Mouse (Mus musculus): ENCODE measurements around the gene Ctc1.

The Ctc1 gene

DNA sequence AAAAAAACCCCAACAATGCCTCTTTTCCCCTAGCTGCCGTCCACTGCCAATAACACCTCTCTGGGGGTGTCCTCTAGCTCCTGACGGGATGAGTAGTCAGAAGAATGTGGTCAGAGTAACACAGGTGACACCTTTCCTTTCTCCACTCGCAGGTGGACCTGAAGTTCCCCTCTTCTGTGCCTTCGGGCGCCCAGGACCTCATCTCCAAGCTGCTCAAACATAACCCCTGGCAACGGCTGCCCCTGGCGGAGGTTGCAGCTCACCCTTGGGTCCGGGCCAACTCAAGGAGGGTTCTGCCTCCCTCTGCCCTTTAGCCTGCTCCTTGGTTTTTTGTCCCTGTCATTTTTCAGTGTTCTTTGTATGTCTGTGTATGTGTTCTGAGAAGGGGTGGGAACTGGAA lies 35.0 kb downstream of the Ctc1 start:
- no peak for DNase-seq (ENCODE audit: low read depth)

DNA sequence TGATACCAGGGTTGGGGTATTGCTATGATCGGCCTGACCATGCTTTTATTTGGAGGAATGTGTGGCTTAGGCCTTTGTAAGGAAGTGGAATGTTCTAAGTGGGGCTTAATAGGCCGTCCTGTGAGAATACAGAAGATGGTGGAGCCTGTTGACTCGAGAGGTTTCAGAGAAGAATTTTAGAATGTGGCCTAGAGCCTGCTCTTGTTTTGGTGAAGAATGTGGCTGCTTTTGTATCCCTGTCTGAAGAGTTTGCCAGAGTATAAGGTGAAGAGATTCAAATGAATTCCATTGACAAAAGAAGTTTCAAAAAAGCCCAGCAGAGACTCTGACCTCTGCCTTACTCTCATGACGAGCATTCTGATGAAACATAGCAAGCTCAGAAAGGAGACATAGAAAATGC lies 36.1 kb downstream of the Ctc1 start:
- DNase-seq (ENCODE audit: low read depth) = no peak

DNA sequence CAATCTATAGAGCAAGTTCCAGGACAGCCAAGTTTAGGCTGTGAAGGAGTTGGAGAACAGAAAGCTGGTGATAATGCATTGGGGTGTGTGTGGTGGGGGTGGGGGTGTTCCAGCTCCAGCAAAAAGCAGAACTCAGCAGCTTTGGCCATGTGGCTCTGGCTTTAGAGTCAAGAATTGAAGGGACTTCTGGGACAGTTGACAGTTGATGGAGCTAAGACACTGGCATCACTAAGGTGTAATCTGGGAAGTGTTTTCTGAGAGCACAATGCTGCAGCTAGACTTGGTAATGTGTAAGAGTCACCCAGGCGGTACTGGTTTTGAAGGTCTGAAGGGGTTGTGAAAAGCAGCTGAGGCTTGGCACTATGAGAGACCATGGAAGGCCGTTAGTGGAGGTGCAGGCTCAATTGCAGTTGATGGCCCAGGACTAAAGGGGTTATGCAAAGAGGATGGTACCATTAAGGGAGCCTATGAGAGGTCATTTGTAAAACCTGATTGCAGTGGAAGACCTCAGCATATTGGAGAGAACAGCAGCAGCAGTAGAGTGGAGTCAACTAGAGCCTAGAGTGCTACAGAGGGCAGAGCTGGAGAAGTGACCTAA lies 37.2 kb downstream of the Ctc1 start:
- DNase-seq (ENCODE audit: low read depth) = no peak

DNA sequence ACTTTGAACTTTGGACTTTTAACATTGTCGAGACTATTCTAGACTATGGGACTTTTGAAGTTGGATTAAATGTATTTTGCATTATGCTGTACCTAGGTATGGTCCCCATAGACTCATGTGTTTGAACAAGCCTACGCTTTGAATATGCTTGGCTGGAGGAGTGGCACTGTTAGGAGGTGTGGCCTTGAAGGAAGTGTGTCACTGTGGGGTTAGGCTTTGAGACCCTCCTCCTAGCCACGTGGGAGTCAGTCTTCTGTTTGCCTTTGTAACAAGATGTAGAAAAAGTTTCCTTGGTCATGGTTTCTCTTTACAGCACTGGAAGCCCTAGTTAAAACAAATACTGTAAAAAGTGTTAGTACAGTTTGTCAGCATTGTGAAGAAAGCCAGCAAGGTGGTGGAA lies 38.1 kb downstream of the Ctc1 start:
- DNase-seq (ENCODE audit: low read depth) = peak; percentile 37

DNA sequence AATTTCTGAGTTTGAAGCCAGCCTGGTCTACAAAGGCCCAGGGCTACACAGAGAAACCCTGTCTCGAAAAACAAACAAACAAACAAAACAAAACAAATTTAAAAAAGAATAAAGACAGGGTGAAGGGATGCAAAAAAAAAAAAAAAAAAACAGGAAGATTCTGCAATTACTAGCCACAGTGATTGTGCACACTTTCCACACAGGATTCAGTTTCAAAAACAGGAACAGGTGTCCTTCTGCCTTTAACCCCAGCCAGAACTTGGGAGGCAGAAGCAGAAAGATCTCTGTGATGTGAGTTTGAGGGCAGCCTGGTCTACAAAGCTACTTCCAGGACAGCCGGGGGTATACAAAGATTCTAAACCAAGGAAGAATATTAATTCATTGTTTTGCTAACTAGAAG lies 42.6 kb downstream of the Ctc1 start:
- peak; percentile 30 for DNase-seq (ENCODE audit: low read depth)

DNA sequence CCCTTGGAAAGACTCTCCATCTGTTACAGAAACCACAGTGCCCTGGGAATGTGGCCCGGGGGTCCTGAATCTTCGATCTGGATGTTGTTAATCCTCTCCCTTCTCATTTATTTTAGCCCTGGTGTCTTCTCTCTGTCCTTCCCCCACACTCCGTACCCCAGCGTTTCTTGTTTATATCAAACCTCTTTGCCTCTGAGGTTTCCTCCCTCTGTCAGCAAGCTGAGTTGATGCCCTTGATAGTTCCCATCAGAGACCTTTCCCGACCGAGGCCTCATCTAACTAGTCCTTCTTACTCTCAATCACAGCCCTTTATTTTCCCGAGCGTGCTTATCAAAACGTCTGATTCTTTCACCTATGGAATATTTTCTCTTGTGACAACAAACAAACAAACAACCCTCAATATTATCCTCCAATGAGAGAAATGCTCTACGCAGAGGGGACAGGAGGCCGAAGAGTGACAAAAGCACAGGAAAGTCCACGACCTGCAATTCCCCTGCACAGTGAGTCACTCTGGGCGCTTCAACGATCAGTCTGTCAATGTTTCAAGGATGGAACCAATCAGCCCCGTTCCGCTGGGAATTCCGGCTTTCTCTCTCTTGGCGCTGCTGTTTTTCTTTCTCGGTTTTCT lies 43.1 kb downstream of the Ctc1 start:
- DNase-seq (ENCODE audit: low read depth) = no peak

DNA sequence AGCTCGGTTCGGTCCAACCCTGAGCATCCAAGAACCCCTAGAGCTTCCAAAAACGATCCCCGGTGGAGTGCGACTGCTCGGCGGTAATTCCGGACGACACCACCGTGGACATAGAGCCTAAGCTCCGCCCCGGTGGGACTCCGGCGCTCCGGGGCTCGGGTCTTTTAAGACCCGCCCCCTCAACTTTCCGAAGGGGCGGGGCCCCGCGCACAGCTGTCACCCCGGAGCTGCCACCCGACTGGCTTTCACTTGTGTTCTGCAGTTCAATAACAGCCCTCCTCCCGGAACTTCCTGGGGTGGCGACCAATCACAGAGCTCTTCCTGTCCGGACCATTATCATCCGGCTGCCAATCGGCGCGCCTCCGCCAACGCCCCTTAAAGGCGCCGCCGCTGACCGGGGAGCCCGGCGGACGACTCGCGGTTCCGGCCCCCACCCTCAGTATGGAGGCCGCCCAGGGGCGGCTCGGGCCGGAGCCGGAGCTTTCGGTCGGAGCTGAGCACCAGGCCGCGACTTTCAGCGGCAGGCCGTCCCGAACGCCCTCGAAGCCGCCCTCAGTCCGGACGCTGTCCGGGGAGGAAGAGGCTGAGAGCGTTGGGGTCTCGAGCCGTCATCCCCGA lies 43.8 kb downstream of the Ctc1 start, which contains the start of gene Borcs6:
Borcs6 (plus strand) TSS at position 361 of the 618 bp plus-strand sequence.
- peak; percentile 97 for DNase-seq (ENCODE audit: low read depth)

DNA sequence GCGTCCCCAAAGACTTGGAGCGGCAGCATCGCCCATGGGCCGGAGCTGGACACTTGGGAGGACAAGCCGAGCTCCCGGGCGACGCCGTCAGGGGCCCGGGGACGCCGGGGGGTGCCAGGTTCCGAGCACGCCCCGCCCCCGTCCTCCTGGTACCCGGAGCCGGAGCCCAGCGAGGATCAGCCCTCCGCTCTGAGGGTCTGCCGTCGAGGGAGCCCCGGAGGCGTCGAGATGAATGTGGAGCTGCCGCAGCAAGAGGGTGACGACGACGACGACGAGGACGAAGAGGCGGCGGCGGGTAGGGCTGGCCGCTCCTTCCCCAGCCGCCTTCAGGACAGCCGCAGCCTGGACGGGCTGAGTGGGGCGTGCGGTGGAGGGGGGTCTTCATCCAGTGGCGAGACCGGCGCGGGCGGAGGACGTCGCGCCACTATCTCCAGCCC lies 44.3 kb downstream of the Ctc1 start:
- DNase-seq (ENCODE audit: low read depth) = no peak

DNA sequence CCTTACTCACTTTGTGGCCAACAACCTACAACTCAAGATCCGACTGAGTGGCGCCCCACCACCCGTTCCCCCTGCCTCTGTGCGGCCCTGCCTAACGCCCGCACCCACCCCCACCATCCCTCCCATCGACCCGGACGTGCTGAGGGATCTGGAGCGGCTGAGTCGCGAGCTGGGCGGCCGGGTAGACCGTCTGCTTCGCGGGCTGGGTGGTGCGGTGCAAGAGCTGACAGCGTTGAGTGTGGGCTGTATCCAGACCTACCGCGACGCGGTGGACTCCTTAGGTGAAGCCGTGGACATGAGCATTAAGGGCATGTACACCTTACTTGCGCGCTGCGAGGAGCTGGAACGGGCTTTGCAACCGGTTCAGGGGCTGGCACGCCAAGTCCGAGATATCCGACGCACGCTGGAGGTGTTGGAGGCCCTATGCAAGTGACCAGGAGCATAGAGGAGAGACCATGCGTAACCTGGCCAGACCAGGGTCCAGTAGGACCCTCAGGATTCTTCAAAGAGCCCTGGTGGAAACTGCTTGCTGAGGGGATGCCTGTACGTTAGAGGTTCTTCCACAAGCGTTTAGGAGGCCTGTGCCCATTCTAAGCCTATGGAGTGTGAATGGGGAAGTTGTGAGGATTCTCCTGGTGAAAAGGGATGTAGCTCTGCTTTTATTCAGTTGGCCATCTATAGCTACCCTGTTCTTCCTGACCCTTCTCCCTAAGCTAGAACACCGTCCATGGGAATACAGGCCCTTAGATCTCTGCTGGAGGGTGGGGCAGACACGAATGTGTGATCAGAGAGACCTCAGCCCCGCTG lies 44.9 kb downstream of the Ctc1 start:
- DNase-seq (ENCODE audit: low read depth) = peak; percentile 55

DNA sequence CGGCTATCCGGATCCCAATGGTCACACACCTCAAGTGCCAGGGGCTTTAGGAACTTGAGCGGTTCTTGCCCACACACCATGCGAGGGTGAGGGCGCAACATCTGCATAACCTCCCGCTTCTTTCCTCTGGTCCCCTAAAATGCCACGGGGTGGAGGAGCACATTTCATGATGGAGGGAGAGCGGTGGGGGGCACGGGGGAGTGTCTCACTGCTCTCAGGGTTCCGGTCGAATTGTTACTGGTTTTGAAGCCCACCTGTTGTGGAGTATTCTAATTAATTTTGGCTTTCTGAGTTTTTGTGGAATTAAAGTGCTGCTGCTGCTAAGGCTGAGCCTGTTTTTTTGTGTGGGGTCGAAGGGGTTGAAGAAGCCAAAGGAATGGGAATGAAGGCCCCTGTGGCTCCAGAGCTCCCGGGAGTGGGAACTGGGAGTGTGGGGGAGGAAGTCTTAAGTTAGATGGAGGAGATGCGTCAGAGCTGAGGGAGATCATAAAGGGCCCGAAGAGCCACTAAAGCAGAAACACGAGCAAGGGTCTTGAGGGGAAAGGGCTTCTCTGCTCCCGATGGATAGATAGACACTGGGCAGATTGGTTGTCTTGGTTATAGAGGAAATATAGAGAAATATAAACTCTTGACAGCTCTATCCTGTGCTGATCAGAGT lies 45.7 kb downstream of the Ctc1 start:
- peak; percentile 23 for DNase-seq (ENCODE audit: low read depth)

DNA sequence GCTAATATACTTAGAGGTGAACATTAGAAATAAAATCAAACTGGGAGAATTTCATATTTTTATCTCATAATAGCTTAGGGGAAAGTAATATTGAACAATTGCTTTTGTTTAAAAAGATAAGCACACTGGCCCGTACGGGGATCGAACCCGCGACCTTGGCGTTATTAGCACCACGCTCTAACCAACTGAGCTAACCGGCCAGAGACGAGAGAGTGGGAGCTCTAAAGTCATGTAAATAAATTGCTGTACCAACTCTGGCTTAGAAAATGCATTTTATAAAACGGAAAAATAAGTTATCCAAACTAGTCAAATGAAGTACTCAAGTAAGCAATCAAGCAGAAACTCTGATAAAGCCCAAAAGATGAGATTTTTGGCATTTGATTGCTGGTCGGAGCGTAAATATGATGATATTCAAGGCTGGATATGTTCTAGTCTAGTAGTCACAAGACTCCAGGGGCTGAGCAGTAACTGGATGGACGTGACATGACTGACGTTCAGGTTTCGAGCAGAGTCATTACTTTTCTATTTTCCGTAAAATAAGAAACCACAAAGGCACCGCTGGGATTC lies 46.6 kb downstream of the Ctc1 start:
- DNase-seq (ENCODE audit: low read depth) = peak; percentile 90

DNA sequence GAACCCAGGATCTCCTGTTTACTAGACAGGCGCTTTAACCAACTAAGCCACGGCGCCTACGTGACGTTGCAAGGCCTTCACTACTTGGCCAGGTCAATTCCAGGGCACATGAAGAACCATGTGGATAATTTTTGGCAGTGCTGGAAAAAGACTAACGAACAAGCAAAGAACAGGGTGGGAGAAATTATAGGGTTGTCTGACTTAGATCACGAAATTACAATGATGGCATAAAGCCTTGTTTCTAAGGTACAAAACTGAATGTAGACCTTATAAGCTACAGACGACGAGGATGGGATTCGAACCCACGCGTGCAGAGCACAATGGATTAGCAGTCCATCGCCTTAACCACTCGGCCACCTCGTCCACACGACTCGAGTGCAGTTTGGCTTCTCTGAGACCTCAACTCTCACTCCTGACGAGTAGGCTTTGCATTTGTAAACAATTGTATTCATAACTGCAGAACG lies 47.1 kb downstream of the Ctc1 start:
- DNase-seq (ENCODE audit: low read depth) = peak; percentile 97

DNA sequence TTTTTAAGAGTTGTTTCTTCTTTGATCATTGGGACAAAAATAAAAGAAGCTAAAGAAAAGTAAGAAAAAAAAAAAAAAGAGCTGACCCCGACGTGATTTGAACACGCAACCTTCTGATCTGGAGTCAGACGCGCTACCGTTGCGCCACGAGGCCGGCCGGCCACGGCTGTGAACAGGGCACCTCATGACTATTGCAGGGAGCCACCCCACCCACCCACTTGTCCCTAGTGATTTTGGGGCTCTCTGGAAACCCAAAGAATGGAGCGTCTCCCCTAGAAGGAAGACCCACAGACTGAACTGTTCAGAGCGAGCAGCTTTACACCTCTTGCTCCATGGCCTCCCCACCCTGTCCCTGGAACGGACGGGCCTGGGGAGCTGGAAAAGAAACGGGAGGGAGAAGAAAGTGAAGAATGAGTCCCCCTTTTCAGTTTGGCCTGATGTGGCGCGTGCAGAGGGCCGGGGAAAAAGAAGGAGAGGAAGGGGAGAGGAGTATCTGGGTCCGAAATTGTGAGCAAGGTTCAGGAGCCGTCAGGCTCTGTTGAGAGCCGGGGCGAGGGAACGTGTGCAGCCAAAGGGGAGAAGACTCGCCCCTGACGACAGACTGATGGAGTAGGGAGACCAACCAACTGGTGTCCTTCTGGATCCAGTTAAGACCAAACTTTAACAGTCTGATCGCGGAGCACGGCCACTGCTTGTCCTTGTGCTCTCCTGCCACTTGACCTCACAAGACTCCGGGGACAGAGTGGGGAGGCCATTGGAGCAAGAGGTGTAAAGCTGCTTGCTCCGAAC lies 47.9 kb downstream of the Ctc1 start:
- peak; percentile 90 for DNase-seq (ENCODE audit: low read depth)

DNA sequence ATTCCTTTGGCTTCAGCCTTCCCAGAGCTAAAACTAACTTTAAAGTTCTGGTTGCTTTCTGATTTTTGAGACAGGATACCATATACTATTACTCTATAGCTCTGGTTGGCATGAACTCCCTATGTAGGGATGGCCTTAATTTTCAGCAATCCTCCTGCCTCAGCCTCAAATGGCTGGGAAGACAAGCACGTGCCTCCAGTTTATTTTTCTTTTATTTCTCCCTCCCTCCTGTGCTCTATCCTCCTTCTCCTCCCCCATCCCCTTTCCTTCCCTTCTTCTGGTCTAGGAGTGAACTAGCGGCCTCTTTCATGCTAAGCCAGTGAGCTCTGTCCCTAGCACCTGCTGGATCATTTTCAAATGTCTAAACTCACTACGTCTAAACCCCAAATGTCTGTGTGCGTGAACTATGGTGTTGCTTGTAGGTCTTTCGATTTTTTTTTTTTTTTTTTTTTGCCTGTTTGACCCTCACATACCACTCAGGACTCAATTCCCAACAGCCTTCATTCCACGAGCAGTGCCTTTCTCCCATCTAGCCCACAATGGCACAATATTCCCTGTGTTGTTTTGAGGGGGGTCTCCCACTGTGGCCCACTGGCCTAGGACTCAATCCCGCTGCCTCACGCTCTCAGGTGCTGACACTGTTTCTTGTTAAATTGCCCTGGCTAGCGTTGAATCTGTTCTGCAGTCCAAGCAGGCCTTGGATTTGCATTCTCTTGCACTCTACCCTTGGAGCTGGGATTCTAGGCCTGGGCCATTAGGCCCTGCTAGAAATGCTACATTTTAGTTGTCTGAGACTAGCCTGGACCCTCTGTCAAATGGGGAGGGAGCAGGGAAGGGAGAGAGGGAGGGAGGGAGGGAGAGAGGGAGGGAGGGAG lies 48.8 kb downstream of the Ctc1 start:
- no peak for DNase-seq (ENCODE audit: low read depth)

DNA sequence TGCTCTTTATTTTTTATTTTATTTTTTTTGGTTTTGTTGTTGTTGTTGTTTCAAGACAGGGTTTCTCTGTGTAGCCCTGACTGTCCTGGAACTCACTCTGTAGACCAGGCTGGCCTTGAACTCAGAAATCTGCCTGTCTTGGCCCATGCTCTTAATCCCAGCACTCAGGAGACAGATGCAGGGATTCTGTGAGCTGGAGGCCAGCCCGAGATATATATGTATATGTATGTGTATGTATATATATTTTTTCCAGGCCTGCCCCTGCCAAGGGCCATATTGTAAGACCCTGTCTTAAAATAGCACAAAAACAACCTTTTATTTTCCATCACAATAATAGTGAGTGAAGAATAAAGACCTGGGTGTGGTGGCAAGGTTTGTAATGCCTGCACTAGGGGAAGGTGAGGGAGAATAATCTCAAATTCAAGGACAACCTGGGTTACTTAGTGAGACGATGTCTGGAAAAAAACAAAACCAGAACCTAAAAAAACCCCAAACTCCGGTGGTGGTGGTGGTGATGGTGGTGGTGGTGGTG lies 49.7 kb downstream of the Ctc1 start:
- DNase-seq (ENCODE audit: low read depth) = no peak

DNA sequence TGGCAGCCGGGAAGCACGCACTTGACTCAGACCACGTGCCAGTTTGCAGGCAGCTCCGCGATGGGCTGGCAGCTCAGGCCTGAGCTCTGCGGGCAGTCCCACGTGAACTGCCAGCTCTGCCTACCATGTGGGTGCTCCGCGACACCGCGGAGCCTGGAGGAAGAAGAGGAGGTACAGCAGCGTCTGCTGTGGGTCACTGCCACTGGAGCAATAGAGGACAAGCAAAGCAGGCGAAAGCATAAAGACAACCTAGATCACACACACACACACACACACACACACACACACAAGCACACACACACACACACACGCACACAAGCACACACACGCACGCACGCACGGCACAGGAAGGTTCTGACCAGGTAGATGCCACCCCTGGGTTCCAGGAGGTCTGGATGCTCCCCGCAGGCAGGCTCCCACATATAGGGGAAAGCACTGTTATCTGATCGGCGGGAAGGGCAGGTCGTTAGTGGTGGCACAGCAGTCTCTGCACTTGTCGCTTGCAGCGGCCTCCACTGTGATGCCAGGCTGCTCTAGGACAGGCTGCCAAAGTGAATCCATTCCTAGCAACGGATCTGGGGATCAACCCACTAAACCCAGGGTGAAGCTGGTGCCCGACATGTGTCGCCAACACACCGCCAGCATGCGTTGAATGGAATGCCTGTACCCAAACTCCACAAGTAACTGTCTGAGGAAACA lies 50.6 kb downstream of the Ctc1 start:
- peak; percentile 66 for DNase-seq (ENCODE audit: low read depth)

DNA sequence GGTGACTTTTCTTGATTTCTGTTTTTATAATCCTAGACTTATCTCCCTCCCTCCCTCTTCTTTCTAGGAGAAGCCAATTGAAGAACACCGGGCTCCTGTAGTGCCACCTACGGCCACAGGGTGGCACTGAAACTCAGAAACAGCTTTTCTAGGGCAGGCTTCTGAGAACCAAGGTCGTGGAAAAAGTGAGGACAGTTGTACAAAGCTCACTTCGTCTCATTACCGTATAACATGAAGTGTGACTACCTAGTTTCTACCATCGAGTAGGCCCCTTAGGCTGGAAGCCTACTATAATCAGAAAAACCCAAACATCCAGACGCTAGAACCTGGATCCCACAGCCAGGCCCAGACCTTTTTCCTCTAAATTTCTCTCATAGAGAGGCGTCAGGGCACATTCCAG lies 51.2 kb downstream of the Ctc1 start:
- DNase-seq (ENCODE audit: low read depth) = peak; percentile 93

DNA sequence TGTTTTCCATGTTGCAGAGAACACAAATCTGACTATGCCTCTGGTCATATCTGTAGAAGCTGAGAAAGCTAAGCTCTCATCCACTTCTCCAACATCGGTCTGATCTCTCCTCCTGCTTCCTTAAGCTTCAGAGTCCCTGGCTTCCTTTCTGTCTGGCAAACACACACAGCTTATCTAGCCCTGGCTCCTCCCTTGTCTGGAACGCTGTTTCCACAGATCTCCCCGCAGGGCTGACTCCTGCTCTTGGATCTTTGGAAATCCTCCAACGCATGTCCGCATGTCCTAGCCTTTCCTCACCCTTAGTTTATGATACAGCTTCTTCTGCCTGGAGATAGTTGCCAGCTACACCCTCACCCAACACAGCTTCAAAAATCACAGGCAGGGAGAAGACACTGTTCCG lies 51.9 kb downstream of the Ctc1 start:
- DNase-seq (ENCODE audit: low read depth) = no peak

DNA sequence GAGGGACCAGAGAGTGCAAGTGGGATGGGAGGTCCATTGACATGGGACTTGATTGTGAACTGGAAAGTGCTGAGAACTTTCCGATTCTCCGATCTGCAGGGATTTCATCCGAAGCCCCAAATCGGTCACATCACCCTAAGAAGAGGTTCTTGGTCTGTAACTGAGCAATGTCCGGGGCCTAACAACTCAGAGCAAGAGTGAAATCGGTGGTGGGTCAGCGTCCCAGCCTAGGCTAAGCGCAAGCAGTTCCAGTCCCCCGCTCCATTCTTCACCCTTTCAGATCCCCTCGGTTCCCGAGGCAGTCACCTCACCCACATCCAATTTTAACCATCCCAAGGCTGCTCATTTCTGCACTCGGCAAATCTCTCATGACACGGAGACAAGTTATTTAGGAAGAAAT lies 54.4 kb downstream of the Ctc1 start:
- no peak for DNase-seq (ENCODE audit: low read depth)

All from induced T-regulatory cell, adult 2 months (primary cell).